Mouse (Mus musculus) urinary bladder, postnatal 10 days (tissue): Measurements from ENCODE around the gene Pnck.

Source experiments
- DNase-seq: peaks from one replicate; pipeline ENCODE4 v3.0.0; 2022; ENCODE audit warnings: low spot score

Pnck gene

GRCm38 (mm10) chrX:73639255-73639675 lies 20.7 kb downstream of the Pnck start, which contains the start of gene Dusp9:
TSS of gene Dusp9 (plus strand) at chrX:73639419.
- DNase-seq, result no peak

GRCm38 (mm10) chrX:73637415-73637814 lies 22.5 kb downstream of the Pnck start:
- DNase-seq, result no peak

- no peak for DNase-seq
Measured at GRCm38 (mm10) chrX:73635425-73635824, 24.5 kb downstream of the Pnck start.

GRCm38 (mm10) chrX:73626981-73627380 lies 32.9 kb downstream of the Pnck start:
- DNase-seq, result no peak

GRCm38 (mm10) chrX:73619890-73620289 lies 40.0 kb downstream of the Pnck start:
- no peak for DNase-seq

GRCm38 (mm10) chrX:73619401-73619800 lies 40.5 kb downstream of the Pnck start:
- DNase-seq, result no peak

GRCm38 (mm10) chrX:73615876-73616275 lies 44.0 kb downstream of the Pnck start:
- no peak for DNase-seq

- no peak for DNase-seq
Measured at GRCm38 (mm10) chrX:73613665-73614064, 46.3 kb downstream of the Pnck start.
